Mouse (Mus musculus) kidney, embryonic 16.5 days (tissue): Measurements from ENCODE around the gene Thoc2. TPM values are rescaled to one million over a fixed set of nuclear protein-coding genes. Genes with fewer than 3 reads are reported as not detected.
"Not testable (repeated sequence)": the region's sequence is repeated elsewhere in the genome, so short reads cannot be mapped to it uniquely, and the experiment has no call there.

Experiments used
- ATAC-seq: fragments of 200-750 bp; cut with Nextera tagmentation; 2 replicates; pipeline ENCODE4 v1.8.0; 2017; ENCODE audit warnings: moderate TSS enrichment; ENCODE audit not compliant: low FRiP score, low TSS enrichment
- H3K27ac ChIP-seq: fragments of 300-500 bp; sonication (generic); 2 replicates; pipeline ENCODE4 v1.5.1; 2014; ENCODE audit warnings: low read length
- H3K27me3 ChIP-seq: fragments of 300-500 bp; sonication (generic); 2 replicates; pipeline ENCODE4 v1.6.1; 2014; ENCODE audit warnings: low read length, control low read depth, mixed read lengths; ENCODE audit not compliant: insufficient read depth
- H3K36me3 ChIP-seq: fragments of 300-500 bp; sonication (generic); 2 replicates; pipeline ENCODE4 v1.6.1; 2014; ENCODE audit warnings: low read length, control low read depth, mixed read lengths; ENCODE audit not compliant: insufficient read depth
- H3K4me1 ChIP-seq: fragments of 300-500 bp; sonication (generic); 2 replicates; pipeline ENCODE4 v1.6.1; 2014; ENCODE audit warnings: low read length, control low read depth, mixed read lengths; ENCODE audit not compliant: insufficient read depth
- H3K4me2 ChIP-seq: fragments of 300-500 bp; sonication (generic); replicated peaks from 2 replicates; pipeline ENCODE4 v1.6.1; 2014; ENCODE audit warnings: low read depth, low read length
- H3K4me3 ChIP-seq: fragments of 300-500 bp; sonication (generic); 2 replicates; pipeline ENCODE4 v1.5.1; 2014; ENCODE audit warnings: mild to moderate bottlenecking, low read length
- H3K9ac ChIP-seq: fragments of 300-500 bp; sonication (generic); replicated peaks from 2 replicates; pipeline ENCODE4 v1.6.1; 2014; ENCODE audit warnings: low read length
- H3K9me3 ChIP-seq: fragments of 300-500 bp; sonication (generic); 2 replicates; pipeline ENCODE4 v1.6.1; 2016; ENCODE audit warnings: low read length, control low read depth
- WGBS: fragments of 180-500 bp; shearing (Covaris S2); extraction: QIAGEN DNeasy Blood & Tissue Kit; methylation state at CpG from one replicate; pipeline ENCODE4 v1.1.7; 2014; 5-methylcytosine and 5-hydroxymethylcytosine counted together
- polyA plus RNA-seq: library from polyadenylated mRNA; unstranded; fragments of >200 nt; fragmentation: Nextera tagmentation; extraction: Ambion mirVana; gene quantifications from 2 replicates; pipeline ENCODE4 v1.2.1, GENCODE M21; 2015

Thoc2 gene
- 73.2 and 82.9 TPM in 2 replicates for polyA plus RNA-seq

- Histone ChIP-seq H3K4me2 (no peak within 1 kb of the TSS), H3K27me3 (no peaks in the 10 kb centered on the region), H3K4me3 (no peak within 1 kb of the TSS), H3K9ac (no peak within 1 kb of the TSS), H3K4me1 (no peaks in the 10 kb centered on the region), H3K36me3 (no peaks in the 10 kb centered on the region), H3K9me3 (no peaks in the 10 kb centered on the region), H3K27ac (no peak within 1 kb of the TSS)
- no peak for ATAC-seq
- 78% methylated on average over 1 of the region's 1 CpGs for WGBS
Observed at GRCm38 (mm10) chrX:41920574-41920973, at the start of gene Thoc2. TSS of gene Thoc2 (minus strand) at chrX:41920674.

- WGBS: 93% methylated on average over 2 of the region's 2 CpGs
- no peak overlapping the region for H3K4me3 ChIP-seq
- no peaks in the 10 kb centered on the region for H3K27me3 ChIP-seq
- H3K9ac ChIP-seq: no peak overlapping the region
- no peaks in the 10 kb centered on the region for H3K4me1 ChIP-seq
- ATAC-seq: no peak
- no peaks in the 10 kb centered on the region for H3K36me3 ChIP-seq
- H3K9me3 ChIP-seq: no peaks in the 10 kb centered on the region
- no peak overlapping the region for H3K27ac ChIP-seq
- no peak overlapping the region for H3K4me2 ChIP-seq
Observed at GRCm38 (mm10) chrX:41970096-41970495, 49.6 kb upstream of the Thoc2 start.

- 77% methylated on average over 4 of the region's 4 CpGs for WGBS
- ATAC-seq: no peak
Observed at GRCm38 (mm10) chrX:41969341-41969740, 48.9 kb upstream of the Thoc2 start.

GRCm38 (mm10) chrX:41957161-41957560 is 36.7 kb upstream of the Thoc2 start:
- WGBS: 73% methylated on average over 4 of the region's 4 CpGs
- Histone ChIP-seq H3K4me2 (no peak overlapping the region), H3K4me1 (no peaks in the 10 kb centered on the region), H3K36me3 (no peaks in the 10 kb centered on the region), H3K27ac (no peak overlapping the region), H3K27me3 (no peaks in the 10 kb centered on the region), H3K9me3 (no peaks in the 10 kb centered on the region), H3K9ac (no peak overlapping the region), H3K4me3 (no peak overlapping the region)
- ATAC-seq: no peak

More at GRCm38 (mm10) chrX:41969341-41969740, 48.9 kb upstream of the Thoc2 start:
- no peak overlapping the region for H3K27ac ChIP-seq
- no peaks in the 10 kb centered on the region for H3K36me3 ChIP-seq
- no peak overlapping the region for H3K9ac ChIP-seq
- no peaks in the 10 kb centered on the region for H3K9me3 ChIP-seq
- H3K4me1 ChIP-seq: no peaks in the 10 kb centered on the region
- H3K27me3 ChIP-seq: no peaks in the 10 kb centered on the region
- H3K4me3 ChIP-seq: no peak overlapping the region
- H3K4me2 ChIP-seq: no peak overlapping the region

- H3K27ac ChIP-seq: no peak overlapping the region
- H3K9me3 ChIP-seq: no peaks in the 10 kb centered on the region
- H3K36me3 ChIP-seq: no peaks in the 10 kb centered on the region
- H3K4me2 ChIP-seq: no peak overlapping the region
- WGBS: 86% methylated on average over 5 of the region's 5 CpGs
- no peak overlapping the region for H3K4me3 ChIP-seq
- H3K27me3 ChIP-seq: no peaks in the 10 kb centered on the region
- no peaks in the 10 kb centered on the region for H3K4me1 ChIP-seq
- no peak overlapping the region for H3K9ac ChIP-seq
- no peak for ATAC-seq
Observed at GRCm38 (mm10) chrX:41941840-41942239, 21.4 kb upstream of the Thoc2 start.

GRCm38 (mm10) chrX:41931821-41932220 is 11.3 kb upstream of the Thoc2 start:
- H3K4me2 ChIP-seq, H3K36me3 ChIP-seq, ATAC-seq, H3K27ac ChIP-seq, H3K4me1 ChIP-seq, H3K27me3 ChIP-seq, H3K4me3 ChIP-seq, H3K9ac ChIP-seq, H3K9me3 ChIP-seq: not testable (repeated sequence)
- 41% methylated on average over 6 of the region's 6 CpGs for WGBS

- Histone ChIP-seq H3K4me3 (no peak overlapping the region), H3K27ac (no peak overlapping the region), H3K9me3 (peaks cover 4% of the 10 kb centered on the region; the same call in 1 of the 2 replicates), H3K9ac (no peak overlapping the region), H3K4me2 (no peak overlapping the region), H3K27me3 (no peaks in the 10 kb centered on the region), H3K4me1 (no peaks in the 10 kb centered on the region), H3K36me3 (no peaks in the 10 kb centered on the region)
- 64% methylated on average over 5 of the region's 5 CpGs for WGBS
- no peak for ATAC-seq
Observed at GRCm38 (mm10) chrX:41924708-41925107, 4.2 kb upstream of the Thoc2 start.

- peak overlapping the region; percentile 41 for H3K4me2 ChIP-seq
- peak overlapping the region; percentile 29; the same call in 1 of the 2 replicates for H3K27ac ChIP-seq
- H3K4me1 ChIP-seq: 0 out of 2 replicates have a peak, but pooled peaks cover 4% of the 10 kb centered on the region
- H3K9me3 ChIP-seq: no peaks in the 10 kb centered on the region
- ATAC-seq: no peak; the same call in 1 of the 2 replicates
- peak overlapping the region; percentile 71 for H3K4me3 ChIP-seq
- 52% methylated on average over 10 of the region's 10 CpGs for WGBS
- H3K27me3 ChIP-seq: no peaks in the 10 kb centered on the region
- H3K36me3 ChIP-seq: no peaks in the 10 kb centered on the region
- peak overlapping the region; percentile 51 for H3K9ac ChIP-seq
Observed at GRCm38 (mm10) chrX:41912061-41912401, 8.4 kb downstream of the Thoc2 start.

GRCm38 (mm10) chrX:41911390-41912060 is 8.9 kb downstream of the Thoc2 start:
- Histone ChIP-seq H3K27me3 (no peaks in the 10 kb centered on the region), H3K4me2 (peak overlapping the region; percentile 59), H3K9ac (peak overlapping the region; percentile 76), H3K4me1 (0 out of 2 replicates have a peak, but pooled peaks cover 4% of the 10 kb centered on the region), H3K4me3 (peak overlapping the region; percentile 71), H3K27ac (peak overlapping the region; percentile 92), H3K36me3 (no peaks in the 10 kb centered on the region), H3K9me3 (no peaks in the 10 kb centered on the region)
- WGBS: 10% methylated on average over 39 of the region's 59 CpGs
- peak; percentile 95 for ATAC-seq

- no peaks in the 10 kb centered on the region for H3K27me3 ChIP-seq
- peak; percentile 47 for ATAC-seq
- H3K27ac ChIP-seq: peak overlapping the region; percentile 92
- H3K9me3 ChIP-seq: no peaks in the 10 kb centered on the region
- WGBS: 23% methylated on average over 24 of the region's 24 CpGs
- H3K36me3 ChIP-seq: no peaks in the 10 kb centered on the region
- peak overlapping the region; percentile 71 for H3K4me3 ChIP-seq
- 0 out of 2 replicates have a peak, but pooled peaks cover 4% of the 10 kb centered on the region for H3K4me1 ChIP-seq
- peak overlapping the region; percentile 59 for H3K4me2 ChIP-seq
- peak overlapping the region; percentile 76 for H3K9ac ChIP-seq
Observed at GRCm38 (mm10) chrX:41910981-41911380, 9.5 kb downstream of the Thoc2 start.
